Mouse (Mus musculus): ENCODE measurements around the gene Abcg4.
"Not testable (repeated sequence)": the region's sequence is repeated elsewhere in the genome, so short reads cannot be mapped to it uniquely, and the experiment has no call there.

The Abcg4 gene

GRCm38 (mm10) chr9:44319887-44320798 is 31.7 kb upstream of the Abcg4 start, which contains the start of gene C2cd2l:
Gene C2cd2l (minus strand): TSS chr9:44320285.
- in situ Hi-C loops (cut with MboI, MseI): no loop called here

DNA sequence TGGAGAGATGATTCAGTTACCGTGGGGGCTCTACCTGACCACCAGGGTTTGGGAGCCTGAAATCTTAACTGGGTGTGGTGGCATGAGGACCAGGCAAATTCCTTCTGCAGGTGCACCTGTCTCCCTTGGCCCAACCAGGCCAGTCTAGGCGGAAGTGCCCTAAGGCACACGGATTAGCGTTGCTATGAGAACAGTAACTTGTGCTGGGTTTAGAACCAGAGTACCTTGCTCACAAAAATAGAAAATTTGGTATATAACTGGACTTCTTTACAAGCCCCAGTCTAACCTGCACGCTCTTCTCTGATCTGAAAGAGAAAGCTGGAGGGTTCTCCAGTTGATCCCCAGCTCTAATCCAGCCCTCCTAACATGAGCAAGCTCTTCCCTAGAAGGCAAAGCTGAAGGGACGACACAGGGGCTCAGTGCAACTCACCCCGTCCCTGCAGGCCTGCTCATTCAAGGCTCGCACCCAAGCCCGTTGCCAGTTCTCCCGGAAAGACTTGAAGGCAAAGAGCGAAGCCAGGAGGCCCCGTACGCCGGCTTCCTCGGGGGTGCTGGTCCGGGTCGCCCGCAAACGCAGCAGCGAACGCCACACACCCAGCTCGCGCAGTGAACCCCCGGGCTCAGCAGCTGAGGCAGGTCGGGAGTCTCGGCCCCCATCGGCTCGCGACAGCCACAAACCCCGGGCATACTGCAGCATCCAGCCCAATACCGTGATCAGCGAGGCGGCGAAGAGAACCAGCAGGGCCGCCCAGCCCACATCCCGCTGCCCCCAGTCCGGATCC is 30.9 kb upstream of the Abcg4 start:
- in situ Hi-C loops (cut with MboI, MseI): no loop called here

- in situ Hi-C loops (cut with MboI, MseI): no loop called here
Measured at GRCm38 (mm10) chr9:44318826-44319095, 30.3 kb upstream of the Abcg4 start.

- in situ Hi-C loops (cut with MboI, MseI): no loop called here
Measured at GRCm38 (mm10) chr9:44318076-44318825, 29.8 kb upstream of the Abcg4 start.

DNA sequence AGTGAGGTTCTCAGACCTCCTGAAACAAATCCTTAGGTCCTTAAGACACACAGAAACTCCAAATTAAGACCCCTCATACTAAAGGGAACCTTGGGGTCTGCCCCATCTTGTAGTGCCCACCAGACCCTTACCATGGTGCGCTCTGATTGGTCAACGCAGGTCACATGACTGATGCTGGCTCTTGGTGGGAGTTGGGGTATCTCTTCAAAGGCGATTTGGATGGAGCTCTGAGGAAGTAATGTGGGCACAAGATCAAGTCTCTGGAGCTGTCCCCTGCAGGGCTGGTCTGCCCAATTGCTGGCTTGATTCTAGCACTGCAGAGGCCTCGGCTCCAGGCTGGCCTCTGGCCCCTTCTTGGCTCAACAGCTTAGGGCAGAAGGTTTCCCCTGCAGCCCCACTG is 29.0 kb upstream of the Abcg4 start:
- in situ Hi-C loops (cut with MboI, MseI): no loop called here

DNA sequence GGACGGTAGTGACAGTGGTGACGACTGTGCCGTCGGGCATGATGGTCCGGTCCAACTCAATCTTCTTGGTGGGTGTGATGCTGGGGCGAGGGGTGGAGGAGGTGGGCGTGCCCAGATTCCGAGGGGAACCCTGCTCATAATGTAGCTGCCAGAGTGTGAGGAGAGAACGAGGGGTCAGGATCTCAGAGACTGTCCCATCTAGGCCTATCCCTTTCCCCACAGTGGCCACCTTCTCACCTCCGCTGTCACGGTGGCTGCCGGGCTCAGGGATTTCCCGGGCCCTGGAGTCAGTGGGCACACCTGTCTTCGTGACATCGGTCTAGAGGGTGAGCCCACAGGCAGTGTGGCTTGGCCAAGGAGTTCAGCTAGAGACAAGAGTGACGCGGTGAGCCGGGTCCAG is 26.5 kb upstream of the Abcg4 start:
- in situ Hi-C loops (cut with MboI, MseI): no loop called here

DNA sequence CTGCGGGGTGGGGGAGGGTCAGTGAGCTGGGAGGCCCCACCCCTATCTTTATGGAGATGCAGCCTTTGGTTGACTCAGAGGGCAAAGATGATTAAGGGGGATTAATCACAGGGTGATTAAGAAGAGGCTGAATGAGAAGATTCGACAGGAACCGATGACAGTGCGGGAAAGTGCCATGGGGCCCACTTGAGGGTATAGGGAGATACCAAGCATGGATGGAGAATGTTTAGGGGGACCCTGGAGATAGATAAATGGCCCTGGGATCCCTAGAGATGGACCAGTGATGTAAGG is 25.8 kb upstream of the Abcg4 start:
- in situ Hi-C loops (cut with MboI, MseI): no loop called here

GRCm38 (mm10) chr9:44313476-44314256 is 25.3 kb upstream of the Abcg4 start:
- in situ Hi-C loops (cut with MboI, MseI): no loop called here

DNA sequence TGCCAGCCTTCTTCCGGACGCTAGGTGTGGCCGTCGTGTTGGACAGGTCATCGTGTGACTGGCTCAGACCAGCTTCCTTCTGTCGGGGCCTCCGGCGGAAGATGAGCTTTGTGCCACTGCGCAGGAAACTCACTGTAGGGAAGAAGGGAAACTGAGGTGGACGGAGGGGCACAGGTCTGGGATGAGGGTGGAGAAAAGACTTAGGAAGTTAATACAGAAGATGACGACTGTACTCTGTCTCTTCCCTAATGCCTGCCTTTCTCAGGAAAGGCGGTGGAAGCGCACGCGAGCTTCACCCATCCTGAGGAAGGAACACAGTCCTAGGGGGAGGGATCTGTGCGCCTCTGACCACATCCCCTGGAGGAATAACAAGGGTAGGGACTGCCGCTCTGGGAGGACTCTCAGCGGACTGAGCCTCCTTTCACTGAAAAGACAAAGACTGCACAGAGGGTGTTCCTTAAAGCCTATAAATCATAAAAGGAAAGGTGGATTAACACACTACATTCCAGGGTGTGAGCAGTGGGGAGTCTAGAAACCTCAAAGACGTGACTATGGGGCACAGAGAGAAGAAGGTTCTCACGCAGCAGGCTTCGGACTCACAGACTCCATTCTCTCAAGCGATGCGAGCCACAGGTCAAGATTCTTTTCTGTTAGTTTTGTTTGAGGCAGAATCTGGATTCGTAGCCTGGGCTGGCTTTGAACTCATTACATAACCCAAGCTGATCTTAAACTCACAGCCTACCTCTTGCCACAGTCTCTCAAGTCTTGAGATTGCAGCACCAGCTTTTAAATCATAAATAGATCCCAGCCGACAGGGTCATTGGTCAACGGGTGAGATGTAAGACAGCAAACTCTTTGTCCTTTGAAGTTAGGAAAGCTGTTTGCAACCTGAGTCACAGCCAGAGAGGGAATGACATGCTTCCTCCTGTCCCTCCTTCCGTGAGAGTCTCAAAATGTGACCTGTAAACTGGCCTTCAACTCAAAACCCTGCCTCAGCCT is 23.0 kb upstream of the Abcg4 start:
- in situ Hi-C loops (cut with MboI, MseI): no loop called here

GRCm38 (mm10) chr9:44310750-44311135 is 22.3 kb upstream of the Abcg4 start:
- in situ Hi-C loops (cut with MboI, MseI): no loop called here

DNA sequence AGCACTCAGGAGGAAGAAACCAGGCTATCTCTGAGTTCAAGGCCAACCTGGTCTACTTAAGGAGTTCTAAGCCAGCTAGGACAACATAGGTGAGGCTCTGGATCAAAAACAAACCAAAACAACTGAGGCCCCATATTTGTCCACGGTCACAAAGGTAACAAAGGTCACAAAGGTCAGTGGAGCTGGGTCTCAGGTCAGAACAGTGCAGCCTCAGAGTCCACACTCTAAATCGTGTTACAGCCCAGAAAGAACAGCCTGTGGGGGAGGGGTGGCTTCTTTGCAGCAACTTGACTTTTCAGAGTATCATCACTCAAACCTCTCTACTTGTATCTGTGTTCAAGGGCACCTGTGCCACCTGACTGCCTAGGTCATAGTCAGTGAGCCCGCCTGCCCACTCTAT is 21.3 kb upstream of the Abcg4 start:
- in situ Hi-C loops (cut with MboI, MseI): no loop called here

- in situ Hi-C loops (cut with MboI, MseI): no loop called here
Measured at GRCm38 (mm10) chr9:44307248-44307647, 18.8 kb upstream of the Abcg4 start.

- in situ Hi-C loops (cut with MboI, MseI): no loop called here
Measured at GRCm38 (mm10) chr9:44306532-44306931, 18.1 kb upstream of the Abcg4 start.

- in situ Hi-C loops (cut with MboI, MseI): no loop called here
Measured at GRCm38 (mm10) chr9:44305466-44306079, 17.2 kb upstream of the Abcg4 start, which contains the start of gene Hinfp. Gene Hinfp (minus strand): TSS chr9:44305671.

DNA sequence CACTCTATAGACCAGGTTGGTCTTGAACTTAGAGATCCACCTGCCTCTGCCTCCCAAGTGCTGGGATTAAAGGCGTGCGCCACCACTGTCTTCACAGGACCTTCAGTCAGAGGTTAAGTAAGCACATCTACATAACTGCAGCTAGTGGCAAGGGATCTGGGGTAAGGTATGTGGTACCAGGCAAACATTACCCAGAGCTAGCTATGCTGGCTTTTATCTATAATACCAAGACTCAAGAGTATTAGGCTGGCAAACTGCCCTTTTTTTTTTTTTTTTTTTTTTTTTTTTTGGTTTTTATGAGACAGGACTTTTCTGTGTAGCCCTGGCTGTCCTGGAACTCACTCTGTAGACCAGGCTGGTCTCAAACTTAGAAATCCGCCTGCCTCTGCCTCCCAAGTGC is 11.6 kb upstream of the Abcg4 start:
- in situ Hi-C loops (cut with MboI, MseI): not testable (repeated sequence)

GRCm38 (mm10) chr9:44292490-44292889 is 4.1 kb upstream of the Abcg4 start:
- in situ Hi-C loops (cut with MboI, MseI): no loop called here

DNA sequence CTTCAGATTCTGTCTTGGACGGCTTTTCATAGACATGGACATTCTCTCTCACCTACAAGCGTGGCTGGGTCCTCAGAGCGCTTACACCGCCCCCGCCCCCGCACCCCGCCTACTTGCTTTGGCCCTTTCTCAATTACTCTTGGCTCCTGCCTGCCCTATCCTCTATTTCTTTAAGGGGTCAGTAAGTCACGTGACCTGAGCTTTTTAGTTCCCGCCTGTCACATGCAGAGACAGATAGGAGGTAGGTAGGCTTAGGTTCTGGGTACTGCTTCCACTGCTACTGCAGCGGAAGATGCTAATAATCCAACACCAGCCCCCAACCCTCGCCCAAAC is 510 bp upstream of the Abcg4 start:
- in situ Hi-C loops (cut with MboI, MseI): no loop called here

GRCm38 (mm10) chr9:44287401-44288075 is 877 bp downstream of the Abcg4 start:
- in situ Hi-C loops (cut with MboI, MseI): no loop called here

DNA sequence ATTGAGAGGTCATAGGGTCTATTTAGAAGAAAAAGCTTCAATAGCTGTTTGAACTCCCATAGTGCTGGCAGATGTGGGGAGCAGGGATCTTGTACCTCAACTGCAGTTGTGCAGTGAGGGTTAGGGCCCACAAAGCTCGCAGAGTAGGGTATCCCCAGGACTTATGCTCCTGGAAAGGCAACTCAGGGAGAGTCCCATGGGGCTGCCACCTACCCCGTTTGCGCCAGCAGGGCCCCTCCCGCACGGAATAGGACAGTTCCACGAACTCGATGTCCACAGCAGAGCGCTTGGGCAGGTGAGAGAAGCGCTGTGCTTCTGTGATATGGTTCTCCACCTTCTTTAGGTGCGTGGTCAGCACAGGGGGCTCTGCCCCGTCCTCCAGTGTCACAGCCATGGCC is 1.4 kb downstream of the Abcg4 start:
- in situ Hi-C loops (cut with MboI, MseI): no loop called here
